Mouse (Mus musculus) stomach, postnatal 0 days (tissue): ENCODE data around the gene Zbtb1.

Source experiments
- CTCF ChIP-seq: IDR thresholded peaks from 2 replicates; pipeline ENCODE4 v1.5.1; 2016; ENCODE audit warnings: antibody characterized with exemption, low read depth, mild to moderate bottlenecking, moderate library complexity
- EP300 ChIP-seq: optimal IDR thresholded peaks from 2 replicates; pipeline ENCODE3; 2016; ENCODE audit warnings: antibody characterized with exemption

DNA sequence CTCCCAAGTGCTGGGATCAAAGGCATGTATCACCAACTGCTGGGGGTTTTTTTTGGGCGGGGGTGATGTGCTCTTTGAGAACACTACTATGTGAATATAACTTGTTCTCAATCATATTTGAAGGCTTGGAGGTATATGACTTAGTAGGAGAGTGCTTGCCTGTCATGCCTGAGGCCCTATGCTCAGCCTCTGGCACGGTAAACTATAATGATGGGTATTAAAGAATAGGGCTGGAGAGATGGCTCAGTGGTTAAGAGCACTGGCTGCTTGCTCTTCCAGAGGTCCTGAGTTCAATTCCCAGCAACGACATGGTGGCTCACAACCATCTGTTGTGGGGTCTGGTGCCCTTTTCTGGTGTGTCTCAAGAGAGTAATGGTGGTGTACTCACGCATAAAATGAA lies 4.8 kb downstream of the Zbtb1 start:
- no peak for TF ChIP-seq CTCF
- no peak for TF ChIP-seq EP300
